Mouse (Mus musculus): ENCODE data around the gene Gm3233. TPM values are rescaled to one million over a fixed set of nuclear protein-coding genes. Genes with fewer than 3 reads are reported as not detected.
"Not testable (repeated sequence)": the region's sequence is repeated elsewhere in the genome, so short reads cannot be mapped to it uniquely, and the experiment has no call there.

Gene Gm3233
- not detected for total RNA-seq (2022)

- DNase-seq = not testable (repeated sequence)
These were observed at the start of gene Gm3233 for GRCm38 (mm10) chr10:77759582-77759981. Gene Gm3233, minus strand, starts transcription at chr10:77759682.

GRCm38 (mm10) chr10:77804095-77804494, 44.6 kb upstream of the Gm3233 start:
- DNase-seq = no peak

- DNase-seq = no peak
These were observed 39.5 kb upstream of the Gm3233 start, which contains the start of gene Gm19668 for GRCm38 (mm10) chr10:77798921-77799508. Gene Gm19668, minus strand, starts transcription at chr10:77799133.

- DNase-seq = not testable (repeated sequence)
These were observed 38.9 kb upstream of the Gm3233 start for GRCm38 (mm10) chr10:77798164-77798920.

- no peak for DNase-seq
These were observed 38.2 kb upstream of the Gm3233 start for GRCm38 (mm10) chr10:77797677-77798076.

GRCm38 (mm10) chr10:77794976-77795375, 35.5 kb upstream of the Gm3233 start, which contains the start of gene Gm9639:
Gene Gm9639, minus strand, starts transcription at chr10:77795076.
- no peak for DNase-seq

- no peak for DNase-seq
These were observed 29.1 kb upstream of the Gm3233 start for GRCm38 (mm10) chr10:77788621-77789020.

- not testable (repeated sequence) for DNase-seq
These were observed 28.4 kb upstream of the Gm3233 start, which contains the start of gene Gm7137 for GRCm38 (mm10) chr10:77787876-77788275. Gene Gm7137, minus strand, starts transcription at chr10:77788200.

GRCm38 (mm10) chr10:77783396-77783795, 23.9 kb upstream of the Gm3233 start:
- DNase-seq = not testable (repeated sequence)

GRCm38 (mm10) chr10:77782442-77782841, 23.0 kb upstream of the Gm3233 start, which contains the start of gene Gm3250:
Gene Gm3250, minus strand, starts transcription at chr10:77782542.
- DNase-seq = not testable (repeated sequence)

GRCm38 (mm10) chr10:77776844-77777243, 17.4 kb upstream of the Gm3233 start, which contains the start of gene Gm7138:
Gene Gm7138, minus strand, starts transcription at chr10:77776944.
- DNase-seq = not testable (repeated sequence)

GRCm38 (mm10) chr10:77772142-77772541, 12.7 kb upstream of the Gm3233 start:
- not testable (repeated sequence) for DNase-seq

- DNase-seq = not testable (repeated sequence)
These were observed 11.7 kb upstream of the Gm3233 start, which contains the start of gene Gm3238 for GRCm38 (mm10) chr10:77771225-77771624. Gene Gm3238, minus strand, starts transcription at chr10:77771325.

GRCm38 (mm10) chr10:77769727-77770126, 10.2 kb upstream of the Gm3233 start:
- no peak for DNase-seq

- no peak for DNase-seq
These were observed 6.0 kb downstream of the Gm3233 start for GRCm38 (mm10) chr10:77753448-77753847.

GRCm38 (mm10) chr10:77752312-77752711, 7.2 kb downstream of the Gm3233 start:
- DNase-seq = not testable (repeated sequence)

- not testable (repeated sequence) for DNase-seq
These were observed 8.2 kb downstream of the Gm3233 start, which contains the start of gene Gm9736 for GRCm38 (mm10) chr10:77751254-77751653. Gene Gm9736, minus strand, starts transcription at chr10:77751354.

- not testable (repeated sequence) for DNase-seq
These were observed 8.8 kb downstream of the Gm3233 start for GRCm38 (mm10) chr10:77750686-77751085.

GRCm38 (mm10) chr10:77741924-77742688, 17.4 kb downstream of the Gm3233 start, which contains the start of gene Gm18596:
Gene Gm18596, minus strand, starts transcription at chr10:77742638.
- not testable (repeated sequence) for DNase-seq

- no peak for DNase-seq
These were observed 20.6 kb downstream of the Gm3233 start for GRCm38 (mm10) chr10:77738929-77739328.

GRCm38 (mm10) chr10:77735928-77736327, 23.6 kb downstream of the Gm3233 start:
- no peak for DNase-seq

GRCm38 (mm10) chr10:77729241-77729640, 30.2 kb downstream of the Gm3233 start:
- no peak for DNase-seq
